Mouse (Mus musculus): Measurements from ENCODE around the gene Serpinb1b. TPM values are rescaled to one million over a fixed set of nuclear protein-coding genes. Genes with fewer than 3 reads are reported as not detected.
A peak's percentile ranks its signal among the peaks of the same experiment; 100 is the strongest.

Serpinb1b gene
- polyA plus RNA-seq, 1 experiment: 0.44 TPM

DNA sequence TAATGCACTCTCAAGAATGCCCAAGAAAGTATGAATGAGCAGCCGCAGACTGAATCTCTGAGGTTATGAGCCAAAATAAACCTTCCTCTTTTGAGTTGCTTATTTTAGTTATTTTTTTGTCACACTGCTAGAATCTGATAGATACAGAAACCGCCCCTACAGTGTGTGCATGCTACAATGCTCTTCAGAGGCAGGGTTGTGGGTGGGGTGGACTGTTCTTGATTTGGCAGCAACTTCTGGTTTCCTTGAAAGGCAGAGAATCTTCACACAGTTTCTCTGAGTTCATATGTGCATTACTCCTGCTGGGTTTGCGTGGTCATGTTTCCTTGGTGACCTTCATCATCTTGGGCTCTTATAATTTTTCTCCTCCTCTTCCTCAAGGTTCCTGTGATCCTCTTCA lies 10.2 kb upstream of the Serpinb1b start:
- Histone ChIP-seq H3K4me3 (replicated peaks; ENCODE audit: extremely low read depth, low read depth, low read length) (no peak overlapping the region), H3K4me1 (ENCODE audit: control insufficient read depth, insufficient read depth, low read length) (peaks cover 8% of the 10 kb centered on the region)
- 56% methylated on average over 3 of the region's 3 CpGs for WGBS
- DNase-seq: no peak
- TF ChIP-seq CTCF (IDR thresholded peaks at IDR 0.05; ENCODE audit: insufficient read depth, low read length) (no peak), POLR2A (IDR thresholded peaks at IDR 0.05; ENCODE audit: borderline replicate concordance, extremely low read depth, low read depth, low read length) (no peak)

DNA sequence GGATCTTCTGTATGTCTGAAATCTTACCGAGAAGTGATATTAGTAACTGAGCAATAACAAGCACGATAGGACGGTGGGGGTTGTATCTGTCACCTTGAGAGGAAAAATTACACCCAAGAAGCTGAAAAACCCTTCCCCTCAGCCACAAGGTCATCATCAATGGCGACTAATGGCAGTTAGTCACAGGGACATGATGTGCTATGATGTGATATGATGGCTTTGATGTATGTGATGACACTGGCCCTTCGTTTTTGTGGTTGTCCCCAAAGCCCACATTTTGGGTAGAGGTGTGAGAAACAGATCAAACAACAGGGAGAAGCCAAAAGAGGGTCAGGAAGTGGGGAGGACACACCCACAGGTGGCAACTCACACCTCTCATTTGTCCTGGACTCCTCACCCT lies 6.6 kb upstream of the Serpinb1b start:
- no peak for TF ChIP-seq CTCF (IDR thresholded peaks at IDR 0.05; ENCODE audit: insufficient read depth, low read length)
- TF ChIP-seq POLR2A (IDR thresholded peaks at IDR 0.05; ENCODE audit: borderline replicate concordance, extremely low read depth, low read depth, low read length): no peak
- Histone ChIP-seq H3K4me3 (replicated peaks; ENCODE audit: extremely low read depth, low read depth, low read length) (no peak overlapping the region), H3K4me1 (ENCODE audit: control insufficient read depth, insufficient read depth, low read length) (no peaks in the 10 kb centered on the region; the same call in 1 of the 2 replicates)
- WGBS: 77% methylated on average over 5 of the region's 5 CpGs
- no peak for DNase-seq

DNA sequence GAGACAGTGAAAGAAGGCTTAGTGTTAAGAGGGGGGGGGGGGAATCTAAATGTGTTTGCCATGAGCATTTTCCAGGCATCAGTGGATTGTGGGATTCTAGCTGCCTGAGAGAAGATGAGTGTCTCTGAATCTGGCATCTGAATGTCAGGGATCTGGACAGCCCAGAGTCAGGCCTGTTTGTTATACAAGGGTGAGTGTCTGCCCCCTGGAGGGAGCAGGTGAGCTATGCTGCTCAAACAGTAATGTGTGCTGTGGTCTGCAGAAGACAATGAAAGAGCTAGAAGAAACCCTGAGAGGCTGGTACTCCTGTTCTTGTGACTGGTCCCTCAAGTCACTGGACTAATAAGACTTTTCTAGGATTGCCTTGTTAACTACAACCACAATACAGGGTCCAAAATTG lies 4.3 kb upstream of the Serpinb1b start:
- DNase-seq: peak; percentile 45
- TF ChIP-seq CTCF (IDR thresholded peaks at IDR 0.05; ENCODE audit: insufficient read depth, low read length): peak; percentile 93
- TF ChIP-seq POLR2A (IDR thresholded peaks at IDR 0.05; ENCODE audit: borderline replicate concordance, extremely low read depth, low read depth, low read length): no peak
- Histone ChIP-seq H3K4me3 (replicated peaks; ENCODE audit: extremely low read depth, low read depth, low read length) (no peak overlapping the region), H3K4me1 (ENCODE audit: control insufficient read depth, insufficient read depth, low read length) (peaks cover 4% of the 10 kb centered on the region; the same call in 1 of the 2 replicates)

DNA sequence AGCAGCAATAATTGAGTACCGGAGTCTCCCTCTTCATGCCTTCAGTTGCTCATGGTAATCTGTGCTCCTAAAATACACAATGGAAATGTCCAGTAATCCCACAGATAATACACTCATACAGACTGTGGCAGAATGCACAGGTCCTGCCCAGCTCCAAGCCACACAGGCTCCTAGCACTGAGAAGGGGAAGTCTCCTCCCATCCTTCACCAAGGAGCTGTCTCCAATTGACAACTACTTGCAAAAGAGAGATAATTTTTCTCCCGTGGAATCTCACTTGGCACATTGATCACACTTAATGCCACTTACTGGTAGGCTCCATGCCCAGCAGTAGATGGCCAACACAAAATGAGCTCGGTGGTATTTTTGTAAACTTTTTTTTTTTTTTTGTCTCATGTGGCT lies 2.1 kb upstream of the Serpinb1b start:
- WGBS: 19% methylated on average over 3 of the region's 3 CpGs
- Histone ChIP-seq H3K4me1 (ENCODE audit: control insufficient read depth, insufficient read depth, low read length) (peaks cover 4% of the 10 kb centered on the region; the same call in 1 of the 2 replicates), H3K4me3 (replicated peaks; ENCODE audit: extremely low read depth, low read depth, low read length) (no peak overlapping the region)
- no peak for DNase-seq
- TF ChIP-seq CTCF (IDR thresholded peaks at IDR 0.05; ENCODE audit: insufficient read depth, low read length) (no peak), POLR2A (IDR thresholded peaks at IDR 0.05; ENCODE audit: borderline replicate concordance, extremely low read depth, low read depth, low read length) (no peak)

DNA sequence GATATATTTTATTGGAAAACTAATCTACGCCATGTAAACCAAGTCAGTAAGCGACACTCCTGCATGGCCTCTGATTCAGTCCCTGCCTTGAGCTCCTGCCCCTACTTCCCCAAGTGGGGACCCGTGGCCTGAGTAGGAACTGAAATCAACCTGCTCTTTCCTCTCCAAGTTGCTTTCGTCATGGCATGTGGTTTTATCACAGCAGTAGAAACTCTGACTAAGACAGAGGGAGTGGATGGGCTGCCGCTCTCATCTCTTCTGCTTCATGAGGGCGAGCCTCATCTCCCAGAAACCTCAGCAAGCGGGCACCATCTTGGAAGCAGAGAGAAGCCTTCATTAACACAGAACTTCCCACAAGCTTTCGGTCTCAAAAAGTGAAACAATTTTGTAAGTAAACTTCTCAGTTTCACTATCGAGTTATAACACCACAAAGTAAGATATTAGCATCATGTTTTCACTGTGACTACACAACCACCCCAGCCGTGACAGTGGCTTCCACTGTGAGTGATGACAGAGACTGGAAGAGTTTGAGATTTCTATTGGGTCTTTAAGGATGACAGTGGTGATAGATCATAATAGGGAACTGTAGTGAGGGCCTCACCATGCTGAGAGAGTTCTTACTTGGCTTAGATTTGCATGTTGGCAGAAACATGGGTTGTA lies 1.2 kb upstream of the Serpinb1b start:
- 90% methylated on average over 10 of the region's 10 CpGs for WGBS
- TF ChIP-seq CTCF (IDR thresholded peaks at IDR 0.05; ENCODE audit: insufficient read depth, low read length): no peak
- no peak for TF ChIP-seq POLR2A (IDR thresholded peaks at IDR 0.05; ENCODE audit: borderline replicate concordance, extremely low read depth, low read depth, low read length)
- no peak for DNase-seq

DNA sequence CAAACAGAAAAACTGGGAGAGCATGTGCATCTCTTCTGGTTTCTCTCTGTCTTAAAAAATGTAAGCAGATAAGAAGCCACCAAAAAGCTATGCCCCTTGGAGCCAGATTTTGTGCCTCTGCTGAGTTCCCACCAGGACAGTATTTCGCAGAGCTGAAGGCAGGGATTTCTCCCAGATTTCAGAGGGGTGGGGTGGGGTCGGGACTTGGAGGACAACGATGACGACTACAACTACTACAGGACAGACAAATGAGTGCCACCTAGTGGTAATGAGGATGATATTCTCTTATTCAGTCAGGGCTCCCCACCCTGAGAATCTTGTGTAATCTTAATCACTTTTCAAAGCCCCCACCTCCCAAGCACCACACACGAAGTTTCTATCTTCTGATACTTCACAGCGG lies 1.0 kb downstream of the Serpinb1b start:
- peaks cover 8% of the 10 kb centered on the region for H3K4me1 ChIP-seq (ENCODE audit: control insufficient read depth, insufficient read depth, low read length)
- no peak overlapping the region for H3K4me3 ChIP-seq (replicated peaks; ENCODE audit: extremely low read depth, low read depth, low read length)
- 13% methylated on average over 6 of the region's 6 CpGs for WGBS
- no peak for DNase-seq
- TF ChIP-seq CTCF (IDR thresholded peaks at IDR 0.05; ENCODE audit: insufficient read depth, low read length) (peak; percentile 18; the same call in 1 of the 2 replicates), POLR2A (IDR thresholded peaks at IDR 0.05; ENCODE audit: borderline replicate concordance, extremely low read depth, low read depth, low read length) (no peak)

More for the DNA sequence above, 1.2 kb upstream of the Serpinb1b start:
- Histone ChIP-seq H3K4me3 (replicated peaks; ENCODE audit: extremely low read depth, low read depth, low read length) (no peak overlapping the region), H3K4me1 (ENCODE audit: control insufficient read depth, insufficient read depth, low read length) (peaks cover 4% of the 10 kb centered on the region; the same call in 1 of the 2 replicates)

DNA sequence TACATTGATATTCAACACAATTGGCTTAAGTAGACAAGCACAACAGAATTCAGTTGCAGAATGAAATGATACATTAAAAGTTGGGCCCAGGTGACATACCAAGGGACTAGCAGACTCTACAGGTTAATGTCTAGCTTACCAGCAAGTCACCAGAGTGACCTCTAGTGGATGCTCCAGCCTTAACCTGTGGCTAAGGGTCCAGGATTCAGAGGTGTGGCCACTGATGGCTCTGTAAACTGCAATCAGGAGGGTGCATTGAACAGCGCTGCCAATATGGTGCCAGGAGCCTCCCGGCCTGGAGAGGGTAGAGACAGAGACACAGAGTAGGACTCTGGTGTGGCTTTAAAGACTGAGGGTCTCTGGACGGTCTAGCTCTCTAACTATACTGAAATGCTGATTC lies 2.0 kb downstream of the Serpinb1b start:
- DNase-seq: no peak
- TF ChIP-seq CTCF (IDR thresholded peaks at IDR 0.05; ENCODE audit: insufficient read depth, low read length): 0 out of 2 replicates have a peak, but pooled peaks have one; percentile 25
- no peak for TF ChIP-seq POLR2A (IDR thresholded peaks at IDR 0.05; ENCODE audit: borderline replicate concordance, extremely low read depth, low read depth, low read length)
- WGBS: 39% methylated on average over 3 of the region's 3 CpGs
- Histone ChIP-seq H3K4me1 (ENCODE audit: control insufficient read depth, insufficient read depth, low read length) (peaks cover 8% of the 10 kb centered on the region), H3K4me3 (replicated peaks; ENCODE audit: extremely low read depth, low read depth, low read length) (no peak overlapping the region)

DNA sequence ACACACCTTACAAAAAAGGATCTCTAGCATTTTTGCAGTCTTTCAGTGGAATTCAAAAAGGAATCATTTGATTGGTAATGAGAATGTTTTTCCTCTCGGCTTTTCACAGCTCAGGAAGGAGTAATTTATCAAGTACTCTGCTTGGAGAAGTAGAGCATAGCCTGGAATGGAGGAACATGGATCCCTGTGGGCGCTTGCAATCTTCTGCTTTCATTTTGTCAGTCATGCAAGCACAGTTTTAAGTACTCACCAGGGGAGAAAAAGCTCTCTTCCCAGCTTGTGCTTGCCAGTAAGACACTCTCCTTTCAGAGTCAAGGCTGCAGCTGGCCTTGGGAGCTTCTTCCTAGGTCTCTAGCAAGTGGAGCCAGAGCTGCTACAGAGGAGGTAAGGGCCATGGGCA lies 5.5 kb downstream of the Serpinb1b start:
- H3K4me3 ChIP-seq (replicated peaks; ENCODE audit: extremely low read depth, low read depth, low read length): no peak overlapping the region
- peaks cover 8% of the 10 kb centered on the region for H3K4me1 ChIP-seq (ENCODE audit: control insufficient read depth, insufficient read depth, low read length)
- DNase-seq: no peak
- no peak for TF ChIP-seq CTCF (IDR thresholded peaks at IDR 0.05; ENCODE audit: insufficient read depth, low read length)
- TF ChIP-seq POLR2A (IDR thresholded peaks at IDR 0.05; ENCODE audit: borderline replicate concordance, extremely low read depth, low read depth, low read length): no peak
- 51% methylated on average over 2 of the region's 2 CpGs for WGBS

DNA sequence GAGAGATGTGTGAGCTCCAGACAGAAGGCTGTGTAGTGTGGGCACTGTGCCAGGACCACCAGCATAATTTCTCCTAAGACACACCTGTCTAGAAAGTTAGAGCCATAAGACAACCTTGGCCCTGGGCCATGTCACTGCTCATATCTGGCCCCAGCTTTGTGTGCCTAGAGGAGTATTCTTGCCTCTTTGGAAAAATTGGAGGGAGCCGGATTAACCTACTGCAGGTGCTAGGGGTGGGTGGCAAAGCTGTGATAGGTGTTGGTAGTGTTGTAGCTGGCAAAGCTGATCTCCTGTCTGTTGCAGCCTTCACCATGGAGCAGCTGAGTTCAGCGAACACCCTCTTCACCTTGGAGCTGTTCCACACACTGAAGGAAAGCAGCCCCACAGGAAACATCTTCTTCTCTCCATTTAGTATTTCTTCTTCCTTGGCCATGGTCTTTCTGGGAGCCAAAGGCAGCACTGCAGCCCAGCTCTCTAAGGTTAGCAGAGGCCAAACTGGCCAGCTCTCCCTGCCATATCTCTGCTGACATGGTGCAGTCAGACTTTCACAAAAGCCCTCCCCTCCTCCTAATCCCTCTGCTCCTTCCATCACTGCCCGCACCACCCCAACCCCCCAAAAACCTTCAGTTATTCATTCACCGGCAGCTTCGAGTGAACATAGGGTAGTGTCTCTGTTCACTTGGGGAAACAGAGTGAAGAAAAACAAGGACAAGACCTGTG lies 6.8 kb downstream of the Serpinb1b start:
- no peak for DNase-seq
- Histone ChIP-seq H3K4me1 (ENCODE audit: control insufficient read depth, insufficient read depth, low read length) (peaks cover 8% of the 10 kb centered on the region), H3K4me3 (replicated peaks; ENCODE audit: extremely low read depth, low read depth, low read length) (no peak overlapping the region)
- 30% methylated on average over 5 of the region's 5 CpGs for WGBS
- TF ChIP-seq CTCF (IDR thresholded peaks at IDR 0.05; ENCODE audit: insufficient read depth, low read length): no peak
- TF ChIP-seq POLR2A (IDR thresholded peaks at IDR 0.05; ENCODE audit: borderline replicate concordance, extremely low read depth, low read depth, low read length): no peak
